Mouse (Mus musculus): ENCODE measurements at regions not wholly inside any gene's neighbourhood (a gene's known extent, or its start where the extent isn't known, plus 50 kb on each side); places are given as distances from the start of the nearest gene placed in this dataset.

- Histone ChIP-seq H3K27me3 (ENCODE audit: control insufficient read depth, insufficient read depth, low read length) (peaks cover 8% of the 10 kb centered on the region), H3K4me3 (ENCODE audit: low read length) (no peak overlapping the region), H3K9me3 (replicated peaks; ENCODE audit: control insufficient read depth, low read length) (no peaks in the 10 kb centered on the region), H3K4me2 (ENCODE audit: low read depth, low read length) (no peak overlapping the region), H3K27ac (ENCODE audit: low read length) (no peak overlapping the region), H3K36me3 (ENCODE audit: control insufficient read depth, insufficient read depth) (no peaks in the 10 kb centered on the region), H3K4me1 (ENCODE audit: control insufficient read depth, insufficient read depth, low read length) (no peaks in the 10 kb centered on the region), H3K9ac (ENCODE audit: low read length) (no peak overlapping the region)
- 85% methylated on average over 5 of the region's 5 CpGs for WGBS
- ATAC-seq (replicated peaks; ENCODE audit: extremely low read depth, insufficient read depth, low FRiP score): no peak
Measured at GRCm38 (mm10) chr9:61621939-61622338, 249.8 kb downstream of the Tle3 start.

- no peak for ATAC-seq (replicated peaks; ENCODE audit: extremely low read depth, insufficient read depth, low FRiP score)
- Histone ChIP-seq H3K4me2 (ENCODE audit: low read depth, low read length) (no peak overlapping the region), H3K36me3 (ENCODE audit: control insufficient read depth, insufficient read depth) (no peaks in the 10 kb centered on the region), H3K9me3 (replicated peaks; ENCODE audit: control insufficient read depth, low read length) (no peaks in the 10 kb centered on the region), H3K4me1 (ENCODE audit: control insufficient read depth, insufficient read depth, low read length) (no peaks in the 10 kb centered on the region), H3K27me3 (ENCODE audit: control insufficient read depth, insufficient read depth, low read length) (peaks cover 8% of the 10 kb centered on the region), H3K9ac (ENCODE audit: low read length) (no peak overlapping the region), H3K27ac (ENCODE audit: low read length) (no peak overlapping the region), H3K4me3 (ENCODE audit: low read length) (no peak overlapping the region)
- WGBS: 50% methylated on average over 2 of the region's 2 CpGs
Measured at GRCm38 (mm10) chr9:61620786-61621185, 248.6 kb downstream of the Tle3 start.

GRCm38 (mm10) chr9:61620105-61620504, 247.9 kb downstream of the Tle3 start:
- no peak overlapping the region for H3K4me2 ChIP-seq (ENCODE audit: low read depth, low read length)
- no peak overlapping the region for H3K9ac ChIP-seq (ENCODE audit: low read length)
- H3K27me3 ChIP-seq (ENCODE audit: control insufficient read depth, insufficient read depth, low read length): peaks cover 8% of the 10 kb centered on the region; the same call in 1 of the 2 replicates
- H3K4me1 ChIP-seq (ENCODE audit: control insufficient read depth, insufficient read depth, low read length): no peaks in the 10 kb centered on the region
- 62% methylated on average over 4 of the region's 4 CpGs for WGBS
- H3K27ac ChIP-seq (ENCODE audit: low read length): no peak overlapping the region
- H3K36me3 ChIP-seq (ENCODE audit: control insufficient read depth, insufficient read depth): no peaks in the 10 kb centered on the region
- H3K9me3 ChIP-seq (replicated peaks; ENCODE audit: control insufficient read depth, low read length): no peaks in the 10 kb centered on the region
- ATAC-seq (replicated peaks; ENCODE audit: extremely low read depth, insufficient read depth, low FRiP score): no peak
- H3K4me3 ChIP-seq (ENCODE audit: low read length): no peak overlapping the region

GRCm38 (mm10) chr9:61618510-61619249, 246.5 kb downstream of the Tle3 start:
- Histone ChIP-seq H3K9ac (ENCODE audit: low read length) (no peak overlapping the region), H3K4me3 (ENCODE audit: low read length) (no peak overlapping the region), H3K27ac (ENCODE audit: low read length) (no peak overlapping the region), H3K36me3 (ENCODE audit: control insufficient read depth, insufficient read depth) (no peaks in the 10 kb centered on the region), H3K4me1 (ENCODE audit: control insufficient read depth, insufficient read depth, low read length) (no peaks in the 10 kb centered on the region), H3K27me3 (ENCODE audit: control insufficient read depth, insufficient read depth, low read length) (peaks cover 8% of the 10 kb centered on the region; the same call in 1 of the 2 replicates), H3K9me3 (replicated peaks; ENCODE audit: control insufficient read depth, low read length) (no peaks in the 10 kb centered on the region), H3K4me2 (ENCODE audit: low read depth, low read length) (no peak overlapping the region)
- WGBS: 52% methylated on average over 12 of the region's 12 CpGs
- no peak for ATAC-seq (replicated peaks; ENCODE audit: extremely low read depth, insufficient read depth, low FRiP score)

GRCm38 (mm10) chr9:61617979-61618378, 245.8 kb downstream of the Tle3 start:
- WGBS: 68% methylated on average over 8 of the region's 8 CpGs
- Histone ChIP-seq H3K9ac (ENCODE audit: low read length) (no peak overlapping the region), H3K4me1 (ENCODE audit: control insufficient read depth, insufficient read depth, low read length) (no peaks in the 10 kb centered on the region), H3K36me3 (ENCODE audit: control insufficient read depth, insufficient read depth) (no peaks in the 10 kb centered on the region), H3K27me3 (ENCODE audit: control insufficient read depth, insufficient read depth, low read length) (peaks cover 8% of the 10 kb centered on the region; the same call in 1 of the 2 replicates), H3K4me2 (ENCODE audit: low read depth, low read length) (no peak overlapping the region), H3K4me3 (ENCODE audit: low read length) (no peak overlapping the region), H3K27ac (ENCODE audit: low read length) (no peak overlapping the region), H3K9me3 (replicated peaks; ENCODE audit: control insufficient read depth, low read length) (peaks cover 5% of the 10 kb centered on the region)
- ATAC-seq (replicated peaks; ENCODE audit: extremely low read depth, insufficient read depth, low FRiP score): no peak

GRCm38 (mm10) chr9:61615556-61615955, 243.4 kb downstream of the Tle3 start:
- no peak overlapping the region for H3K9ac ChIP-seq (ENCODE audit: low read length)
- no peaks in the 10 kb centered on the region for H3K4me1 ChIP-seq (ENCODE audit: control insufficient read depth, insufficient read depth, low read length)
- H3K9me3 ChIP-seq (replicated peaks; ENCODE audit: control insufficient read depth, low read length): peaks cover 7% of the 10 kb centered on the region
- 46% methylated on average over 4 of the region's 4 CpGs for WGBS
- H3K4me3 ChIP-seq (ENCODE audit: low read length): no peak overlapping the region
- no peaks in the 10 kb centered on the region for H3K36me3 ChIP-seq (ENCODE audit: control insufficient read depth, insufficient read depth)
- no peak for ATAC-seq (replicated peaks; ENCODE audit: extremely low read depth, insufficient read depth, low FRiP score)
- H3K4me2 ChIP-seq (ENCODE audit: low read depth, low read length): no peak overlapping the region
- H3K27me3 ChIP-seq (ENCODE audit: control insufficient read depth, insufficient read depth, low read length): peaks cover 5% of the 10 kb centered on the region; the same call in 1 of the 2 replicates
- no peak overlapping the region for H3K27ac ChIP-seq (ENCODE audit: low read length)

GRCm38 (mm10) chr9:61607576-61607975, 235.4 kb downstream of the Tle3 start:
- WGBS: 75% methylated on average over 5 of the region's 5 CpGs
- no peaks in the 10 kb centered on the region for H3K4me1 ChIP-seq (ENCODE audit: control insufficient read depth, insufficient read depth, low read length)
- no peak overlapping the region for H3K9ac ChIP-seq (ENCODE audit: low read length)
- H3K27me3 ChIP-seq (ENCODE audit: control insufficient read depth, insufficient read depth, low read length): peaks cover 14% of the 10 kb centered on the region
- H3K4me3 ChIP-seq (ENCODE audit: low read length): no peak overlapping the region
- no peak for ATAC-seq (replicated peaks; ENCODE audit: extremely low read depth, insufficient read depth, low FRiP score)
- H3K9me3 ChIP-seq (replicated peaks; ENCODE audit: control insufficient read depth, low read length): no peaks in the 10 kb centered on the region
- H3K4me2 ChIP-seq (ENCODE audit: low read depth, low read length): no peak overlapping the region
- H3K27ac ChIP-seq (ENCODE audit: low read length): no peak overlapping the region
- H3K36me3 ChIP-seq (ENCODE audit: control insufficient read depth, insufficient read depth): no peaks in the 10 kb centered on the region

GRCm38 (mm10) chr9:61602353-61602978, 230.3 kb downstream of the Tle3 start:
- ATAC-seq (replicated peaks; ENCODE audit: extremely low read depth, insufficient read depth, low FRiP score): no peak

GRCm38 (mm10) chr9:61601911-61602310, 229.7 kb downstream of the Tle3 start:
- H3K9ac ChIP-seq (ENCODE audit: low read length): no peak overlapping the region
- no peaks in the 10 kb centered on the region for H3K4me1 ChIP-seq (ENCODE audit: control insufficient read depth, insufficient read depth, low read length)
- no peak for ATAC-seq (replicated peaks; ENCODE audit: extremely low read depth, insufficient read depth, low FRiP score)
- H3K4me2 ChIP-seq (ENCODE audit: low read depth, low read length): no peak overlapping the region
- no peak overlapping the region for H3K27ac ChIP-seq (ENCODE audit: low read length)
- no peaks in the 10 kb centered on the region for H3K9me3 ChIP-seq (replicated peaks; ENCODE audit: control insufficient read depth, low read length)
- no peaks in the 10 kb centered on the region for H3K36me3 ChIP-seq (ENCODE audit: control insufficient read depth, insufficient read depth)
- peaks cover 3% of the 10 kb centered on the region for H3K27me3 ChIP-seq (ENCODE audit: control insufficient read depth, insufficient read depth, low read length)
- WGBS: 67% methylated on average over 6 of the region's 6 CpGs
- no peak overlapping the region for H3K4me3 ChIP-seq (ENCODE audit: low read length)

More at GRCm38 (mm10) chr9:61602353-61602978, 230.3 kb downstream of the Tle3 start:
- 56% methylated on average over 7 of the region's 7 CpGs for WGBS
- Histone ChIP-seq H3K4me3 (ENCODE audit: low read length) (no peak overlapping the region), H3K27me3 (ENCODE audit: control insufficient read depth, insufficient read depth, low read length) (peaks cover 3% of the 10 kb centered on the region), H3K9me3 (replicated peaks; ENCODE audit: control insufficient read depth, low read length) (no peaks in the 10 kb centered on the region), H3K27ac (ENCODE audit: low read length) (no peak overlapping the region), H3K4me1 (ENCODE audit: control insufficient read depth, insufficient read depth, low read length) (no peaks in the 10 kb centered on the region), H3K4me2 (ENCODE audit: low read depth, low read length) (no peak overlapping the region), H3K9ac (ENCODE audit: low read length) (no peak overlapping the region), H3K36me3 (ENCODE audit: control insufficient read depth, insufficient read depth) (no peaks in the 10 kb centered on the region)
